26 mouse cellular contexts compared by ENCODE assay signal in the genomic region with DNA sequence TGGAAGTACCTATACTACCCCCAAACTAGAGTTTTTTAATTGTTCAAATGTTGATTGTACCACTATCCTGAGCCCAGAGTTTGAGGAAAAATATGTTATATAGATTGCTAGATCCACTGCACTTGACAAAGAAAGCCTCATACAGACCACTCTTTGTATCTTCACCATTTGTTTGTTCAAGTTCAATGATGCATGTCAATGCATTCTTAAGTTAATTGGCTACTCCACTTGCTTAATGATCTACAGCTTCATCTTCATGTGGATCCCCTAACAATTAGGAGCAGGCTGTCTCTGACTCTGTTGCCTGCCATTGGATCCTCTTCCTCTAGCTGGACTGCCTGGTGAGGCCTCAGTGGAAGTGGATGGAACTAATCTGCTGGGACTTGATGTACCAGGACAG. TPM values are rescaled to one million over a fixed set of nuclear protein-coding genes. Genes with fewer than 3 reads are reported as not detected.
"Had no signal": no experiment of that assay in that cellular context is flagged by ENCODE, and none has a peak within 500 bp of the region (broad histone marks: within the 10 kb centered on the region; RNA-seq: fewer than 3 reads in every experiment).

No protein-coding gene starts in this region.

- H3K27me3 ChIP-seq: midbrain, embryonic 12.5 days; neural tube, embryonic 13.5 days; neural tube, embryonic 15.5 days had no signal

- H3K4me1 ChIP-seq: midbrain, embryonic 12.5 days; neural tube, embryonic 13.5 days; neural tube, embryonic 15.5 days had no signal

- H3K4me3 ChIP-seq: midbrain, embryonic 10.5 days; midbrain, embryonic 12.5 days; myocyte; neural tube, embryonic 13.5 days; neural tube, embryonic 15.5 days had no signal

- H3K27ac ChIP-seq: liver, embryonic 14.5 days; midbrain, embryonic 10.5 days; midbrain, embryonic 12.5 days; neural tube, embryonic 13.5 days; neural tube, embryonic 15.5 days had no signal

- DNase-seq: lung, adult 18-20 months; lung, embryonic 14.5 days; lung, postnatal 10 days; lung, postnatal 4 days; midbrain, embryonic 14.5 days; right cerebral cortex, adult 18-20 months; right cerebral cortex, postnatal 25 days; right cerebral cortex, postnatal 4 days; spleen, adult 18-20 months; thymus, adult 2 months; thymus, postnatal 25 days; thymus, postnatal 4 days had no signal

- H3K36me3 ChIP-seq: midbrain, embryonic 10.5 days; midbrain, embryonic 12.5 days; neural tube, embryonic 13.5 days; neural tube, embryonic 15.5 days had no signal

RNA-seq across cellular contexts. Expression of a gene that starts 24.1 kb away (rescaled TPM):
- polyA plus RNA-seq: liver, embryonic 14.5 days; liver, embryonic 16.5 days; lung, embryonic 14.5 days; lung, embryonic 16.5 days; midbrain, embryonic 10.5 days; midbrain, embryonic 12.5 days; midbrain, embryonic 14.5 days; midbrain, embryonic 16.5 days; myocyte; neural tube, embryonic 11.5 days; neural tube, embryonic 13.5 days; neural tube, embryonic 15.5 days; small intestine, adult 2 months; stomach, embryonic 14.5 days; stomach, embryonic 16.5 days; thymus, adult 2 months; urinary bladder, adult 2 months had no signal
